Mouse (Mus musculus) MEL (cell line): ENCODE results near the gene Iyd. TPM values are rescaled to one million over a fixed set of nuclear protein-coding genes. Genes with fewer than 3 reads are reported as not detected.

ENCODE experiments used
- DNase-seq: peaks from one replicate; pipeline ENCODE4 v3.0.0; 2011; ENCODE audit warnings: low read depth, low spot score
- H3K27ac ChIP-seq: 2 replicates; pipeline ENCODE4 v1.5.1; 2012; ENCODE audit warnings: low read depth, mild to moderate bottlenecking, control low read depth, low read length, moderate library complexity; ENCODE audit not compliant: control insufficient read depth
- H3K27me3 ChIP-seq, 2 experiments: fragments of 150-350 bp in 1 of 2; sonication (generic) in 1 of 2; 2 replicates each; pipeline ENCODE4 v1.6.1; 2012; ENCODE audit warnings: low read length in 2 of 2, mild to moderate bottlenecking in 2 of 2, improper control_type of control experiment in 1 of 2, moderate library complexity in 1 of 2; ENCODE audit not compliant: insufficient read depth in 2 of 2, control insufficient read depth in 1 of 2
- H3K36me3 ChIP-seq, 2 experiments: 2 replicates each; pipeline ENCODE4 v1.6.1; 2012 to 2014; ENCODE audit warnings: low read length in 2 of 2, improper control_type of control experiment in 1 of 2, inconsistent platforms in 1 of 2, mild to moderate bottlenecking in 1 of 2; ENCODE audit not compliant: insufficient read depth in 2 of 2, control insufficient read depth in 1 of 2
- H3K4me1 ChIP-seq, 2 experiments: fragments of 150-350 bp in 1 of 2; sonication (generic) in 1 of 2; 2 replicates each; pipeline ENCODE4 v1.6.1; 2012; ENCODE audit warnings: low read length in 2 of 2, improper control_type of control experiment in 1 of 2, mild to moderate bottlenecking in 1 of 2; ENCODE audit not compliant: insufficient read depth in 2 of 2, control insufficient read depth in 1 of 2
- H3K4me3 ChIP-seq, 2 experiments: fragments of 150-350 bp in 1 of 2; sonication (generic) in 1 of 2; 2 replicates each; pipeline ENCODE4 v1.5.1; 2012; ENCODE audit warnings: low read depth in 2 of 2, low read length in 2 of 2, mild to moderate bottlenecking in 2 of 2, moderate library complexity in 2 of 2, control low read depth in 1 of 2, improper control_type of control experiment in 1 of 2; ENCODE audit not compliant: control insufficient read depth in 1 of 2, insufficient read depth in 1 of 2
- H3K79me2 ChIP-seq: 2 replicates; pipeline ENCODE4 v1.6.1; 2012; ENCODE audit warnings: mild to moderate bottlenecking, low read length, moderate library complexity; ENCODE audit not compliant: control insufficient read depth, poor library complexity, insufficient read depth
- H3K9ac ChIP-seq: 2 replicates; pipeline ENCODE4 v1.6.1; 2012; ENCODE audit warnings: low read depth, mild to moderate bottlenecking, control low read depth, low read length, moderate library complexity; ENCODE audit not compliant: control insufficient read depth, poor library complexity, severe bottlenecking
- H3K9me3 ChIP-seq: fragments of 150-350 bp; sonication (generic); replicated peaks from 2 replicates; pipeline ENCODE4 v1.6.1; 2012; ENCODE audit warnings: mild to moderate bottlenecking, low read length, improper control_type of control experiment, moderate library complexity; ENCODE audit not compliant: insufficient read depth
- CTCF ChIP-seq, 3 experiments: IDR thresholded peaks in 2 of 3; conservative IDR thresholded peaks in 1 of 3; 2 replicates each; pipeline ENCODE4 v1.5.1; 2011 to 2012; ENCODE audit warnings: low read length in 3 of 3, low read depth in 2 of 3, mild to moderate bottlenecking in 2 of 3, improper control_type of control experiment in 1 of 3, inconsistent platforms in 1 of 3, mixed read lengths in 1 of 3, moderate library complexity in 1 of 3; ENCODE audit not compliant: control insufficient read depth in 1 of 3, insufficient read depth in 1 of 3, poor library complexity in 1 of 3, severe bottlenecking in 1 of 3
- EP300 ChIP-seq, 2 experiments: IDR thresholded peaks; 2 replicates each; pipeline ENCODE4 v1.6.1; 2011; ENCODE audit warnings: improper control_type of control experiment in 2 of 2, low read length in 2 of 2, low read depth in 1 of 2, mild to moderate bottlenecking in 1 of 2
- ETS1 ChIP-seq: IDR thresholded peaks from 2 replicates; pipeline ENCODE4 v1.6.1; 2012; ENCODE audit warnings: low read depth, mild to moderate bottlenecking, inconsistent platforms, low read length, improper control_type of control experiment, moderate library complexity
- GABPA ChIP-seq: IDR thresholded peaks from 2 replicates; pipeline ENCODE4 v1.6.1; 2012; ENCODE audit warnings: low read depth, mild to moderate bottlenecking, inconsistent platforms, low read length, improper control_type of control experiment, moderate library complexity
- GATA1 ChIP-seq: IDR thresholded peaks from 2 replicates; pipeline ENCODE4 v1.6.1; 2011; ENCODE audit warnings: low read depth, low read length, improper control_type of control experiment
- MAX ChIP-seq: IDR thresholded peaks from 2 replicates; pipeline ENCODE4 v1.6.1; 2011; ENCODE audit warnings: low read length, improper control_type of control experiment
- MAZ ChIP-seq: IDR thresholded peaks from 2 replicates; pipeline ENCODE4 v1.6.1; 2012; ENCODE audit warnings: low read depth, mild to moderate bottlenecking, inconsistent platforms, low read length, improper control_type of control experiment
- MYC ChIP-seq: IDR thresholded peaks from 2 replicates; pipeline ENCODE4 v1.6.1; 2011; ENCODE audit warnings: low read depth, mild to moderate bottlenecking, low read length, improper control_type of control experiment, moderate library complexity
- POLR2A ChIP-seq, 2 experiments: IDR thresholded peaks; 2 replicates each; pipeline ENCODE4 v1.6.1; 2011 to 2012; ENCODE audit warnings: low read length in 2 of 2, mild to moderate bottlenecking in 2 of 2, control low read depth in 1 of 2, improper control_type of control experiment in 1 of 2, low read depth in 1 of 2, moderate library complexity in 1 of 2; ENCODE audit not compliant: control insufficient read depth in 1 of 2, insufficient read depth in 1 of 2, poor library complexity in 1 of 2
- POLR2AphosphoS5 ChIP-seq: IDR thresholded peaks from 2 replicates; pipeline ENCODE4 v1.6.1; 2012; ENCODE audit warnings: low read depth, borderline replicate concordance, mild to moderate bottlenecking, inconsistent platforms, low read length, moderate library complexity, mixed read lengths
- TCF12 ChIP-seq: IDR thresholded peaks from 2 replicates; pipeline ENCODE4 v1.6.1; 2014; ENCODE audit warnings: low read depth, mild to moderate bottlenecking, inconsistent platforms, low read length, improper control_type of control experiment, moderate library complexity
- ZC3H11A ChIP-seq: IDR thresholded peaks from 2 replicates; pipeline ENCODE4 v1.6.1; 2012; ENCODE audit warnings: low read depth, mild to moderate bottlenecking, inconsistent platforms, low read length, improper control_type of control experiment
- polyA plus RNA-seq, 2 experiments: library from polyadenylated mRNA; stranded (reverse) in 1 of 2; unstranded in 1 of 2; fragments of >175 nt in 1 of 2; fragments of >200 nt in 1 of 2; gene quantifications; 2 replicates each; pipeline versions ENCODE4 v1.2.1 to v1.2.4; 2012; ENCODE audit warnings: low replicate concordance in 2 of 2, low read depth in 1 of 2; ENCODE audit not compliant: insufficient read length in 2 of 2, insufficient read depth in 1 of 2, missing spikeins in 1 of 2
- total RNA-seq: library from RNA; depleted of rRNA; stranded (reverse); fragments of 300-350 nt; gene quantifications from 2 replicates; pipeline ENCODE4 v1.2.3, GENCODE M21; 2012

Iyd gene
- total and polyA plus RNA-seq, 3 experiments, result not detected

- TF ChIP-seq GATA1, result no peak
- TF ChIP-seq MAX, result no peak
- TF ChIP-seq ETS1, result no peak
- no peaks in the 10 kb centered on the region for H3K27me3 ChIP-seq
- H3K79me2 ChIP-seq, result no peaks in the 10 kb centered on the region
- no peaks in the 10 kb centered on the region for H3K9me3 ChIP-seq
- H3K36me3 ChIP-seq, result no peaks in the 10 kb centered on the region
- no peak overlapping the region for H3K9ac ChIP-seq
- DNase-seq, result no peak
- no peak overlapping the region for H3K27ac ChIP-seq
- no peaks in the 10 kb centered on the region for H3K4me1 ChIP-seq
- H3K4me3 ChIP-seq, result no peak overlapping the region
Measured at GRCm38 (mm10) chr10:3555128-3555527, 15.1 kb downstream of the Iyd start.

- Histone ChIP-seq H3K9me3 (no peaks in the 10 kb centered on the region), H3K9ac (no peak overlapping the region), H3K4me1 (no peaks in the 10 kb centered on the region), H3K27me3 (no peaks in the 10 kb centered on the region), H3K27ac (no peak overlapping the region), H3K36me3 (no peaks in the 10 kb centered on the region), H3K4me3 (no peak overlapping the region), H3K79me2 (no peaks in the 10 kb centered on the region)
- no peak for DNase-seq
- no peak for TF ChIP-seq POLR2A (IDR thresholded peaks at IDR 0.05; ENCODE audit: control insufficient read depth in 1 of 2, insufficient read depth in 1 of 2, low read depth in 1 of 2, low read length in 2 of 2, poor library complexity in 1 of 2)
- TF ChIP-seq GABPA, result no peak
- TF ChIP-seq MYC, result no peak
- TF ChIP-seq ZC3H11A, result no peak
Measured at GRCm38 (mm10) chr10:3556538-3556937, 16.5 kb downstream of the Iyd start.

- Histone ChIP-seq H3K4me3 (no peak overlapping the region), H3K36me3 (no peaks in the 10 kb centered on the region), H3K27me3 (no peaks in the 10 kb centered on the region), H3K4me1 (no peaks in the 10 kb centered on the region), H3K9ac (no peak overlapping the region), H3K27ac (no peak overlapping the region), H3K79me2 (no peaks in the 10 kb centered on the region), H3K9me3 (no peaks in the 10 kb centered on the region)
- no peak for TF ChIP-seq MAZ
- no peak for TF ChIP-seq POLR2AphosphoS5
- TF ChIP-seq TCF12, result no peak
- TF ChIP-seq EP300 (IDR thresholded peaks at IDR 0.05; ENCODE audit: low read depth in 1 of 2, low read length in 2 of 2), result no peak
- TF ChIP-seq CTCF (IDR thresholded peaks at IDR 0.05 in 2 of 3, conservative IDR thresholded peaks at IDR 0.05 in 1 of 3; ENCODE audit: control insufficient read depth in 1 of 3, insufficient read depth in 1 of 3, low read depth in 2 of 3, low read length in 3 of 3, poor library complexity in 1 of 3, severe bottlenecking in 1 of 3), result no peak
- no peak for DNase-seq
Measured at GRCm38 (mm10) chr10:3559136-3559535, 19.1 kb downstream of the Iyd start.
